Mouse (Mus musculus) myocyte (in vitro differentiated cells): ENCODE results near the gene Ier3.

Source experiments
- MYOD1 ChIP-seq, 3 experiments: IDR thresholded peaks; one replicate each; pipeline ENCODE4 v1.6.1; 2011; ENCODE audit warnings: control low read depth in 2 of 3, low read depth in 2 of 3, mild to moderate bottlenecking in 2 of 3, moderate library complexity in 1 of 3; ENCODE audit not compliant: insufficient read length in 2 of 3, control insufficient read depth in 1 of 3
- POLR2A ChIP-seq: IDR thresholded peaks from one replicate; pipeline ENCODE4 v1.6.1; 2011; ENCODE audit warnings: low read depth, mild to moderate bottlenecking, control low read depth, moderate library complexity; ENCODE audit not compliant: insufficient read length

GRCm38 (mm10) chr17:35870884-35871696, 49.6 kb downstream of the Ier3 start:
- TF ChIP-seq MYOD1 (IDR thresholded peaks at IDR 0.05; ENCODE audit: control insufficient read depth in 1 of 3, insufficient read length in 2 of 3, low read depth in 2 of 3) (no peak), POLR2A (no peak)
